ENCODE assay signal across 7 mouse cellular contexts in the genomic region with DNA sequence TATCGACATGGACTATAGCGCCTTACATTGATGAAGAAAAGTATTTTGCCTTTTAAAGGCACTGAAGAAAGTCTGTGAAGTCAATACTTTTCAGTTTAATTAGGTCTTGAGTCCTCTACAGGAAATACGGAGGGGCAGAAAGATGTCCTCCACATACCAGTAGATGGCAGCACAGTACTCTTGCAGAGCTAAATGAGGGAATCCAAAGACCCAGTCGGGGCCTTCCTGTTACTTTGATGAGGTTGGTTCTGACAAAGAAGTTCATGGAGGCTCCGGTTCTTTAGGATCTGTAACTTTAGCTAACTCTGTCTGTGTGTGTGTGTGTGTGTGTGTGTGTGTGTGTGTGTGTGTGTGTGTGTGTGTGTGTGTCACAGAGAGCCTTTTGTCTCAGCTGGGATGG. TPM values are rescaled to one million over a fixed set of nuclear protein-coding genes. Genes with fewer than 3 reads are reported as not detected.
DNase-seq lines count a peak whose midpoint lies in the region; ATAC-seq and TF ChIP-seq lines count a peak whose summit lies in the region.

No protein-coding gene starts in this region.

- TF ChIP-seq EP300 in liver, postnatal 0 days (IDR thresholded peaks at IDR 0.05; ENCODE audit: low read depth) = no peak

- H3K4me1 ChIP-seq in kidney, embryonic 15.5 days = peaks cover 27% of the 10 kb centered on the region
- H3K4me1 ChIP-seq in liver, postnatal 0 days (ENCODE audit: insufficient read depth) = peaks cover 27% of the 10 kb centered on the region
- H3K4me1 ChIP-seq in neural tube, embryonic 15.5 days = peaks cover 33% of the 10 kb centered on the region

- DNase-seq in CD4-positive, CD25-positive, alpha-beta regulatory T cell, adult 2 months (ENCODE audit: low read depth, low spot score) = peak; percentile 89
- DNase-seq in R1 (ENCODE audit: low read depth, low spot score) = peak; percentile 91
- peak; percentile 88 to 89 for DNase-seq in heart, adult 18-20 months
- peak; percentile 56 for DNase-seq in liver, postnatal 0 days

- H3K4me3 ChIP-seq in kidney, embryonic 15.5 days (replicated peaks) = no peak overlapping the region
- no peak overlapping the region for H3K4me3 ChIP-seq in liver, postnatal 0 days (ENCODE audit: low read depth, low read length)
- no peak overlapping the region for H3K4me3 ChIP-seq in neural tube, embryonic 15.5 days (replicated peaks)

- no peaks in the 10 kb centered on the region for H3K27me3 ChIP-seq in kidney, embryonic 15.5 days
- H3K27me3 ChIP-seq in liver, postnatal 0 days (ENCODE audit: insufficient read depth, low read length) = no peaks in the 10 kb centered on the region
- no peaks in the 10 kb centered on the region for H3K27me3 ChIP-seq in neural tube, embryonic 15.5 days (replicated peaks)

- TF ChIP-seq CTCF in liver, postnatal 0 days (IDR thresholded peaks at IDR 0.05; ENCODE audit: low read depth) = peak; percentile 93

- no peak overlapping the region for H3K9ac ChIP-seq in kidney, embryonic 15.5 days
- H3K9ac ChIP-seq in liver, postnatal 0 days (replicated peaks) = no peak overlapping the region
- H3K9ac ChIP-seq in neural tube, embryonic 15.5 days (replicated peaks) = no peak overlapping the region

- no peaks in the 10 kb centered on the region for H3K36me3 ChIP-seq in kidney, embryonic 15.5 days
- H3K36me3 ChIP-seq in liver, postnatal 0 days (replicated peaks; ENCODE audit: insufficient read depth, low read length) = no peaks in the 10 kb centered on the region
- no peaks in the 10 kb centered on the region for H3K36me3 ChIP-seq in neural tube, embryonic 15.5 days

- H3K4me2 ChIP-seq in kidney, embryonic 15.5 days = peak overlapping the region; percentile 8; the same call in 1 of the 2 replicates
- no peak overlapping the region for H3K4me2 ChIP-seq in liver, postnatal 0 days (ENCODE audit: low read depth, low read length)
- H3K4me2 ChIP-seq in neural tube, embryonic 15.5 days = peak overlapping the region; percentile 11; the same call in 1 of the 2 replicates

- H3K27ac ChIP-seq in kidney, embryonic 15.5 days = no peak overlapping the region
- H3K27ac ChIP-seq in liver, postnatal 0 days (ENCODE audit: low read depth) = no peak overlapping the region
- no peak overlapping the region for H3K27ac ChIP-seq in neural tube, embryonic 15.5 days (replicated peaks)

- no peaks in the 10 kb centered on the region for H3K9me3 ChIP-seq in kidney, embryonic 15.5 days (replicated peaks)
- H3K9me3 ChIP-seq in liver, postnatal 0 days (ENCODE audit: low read length) = no peaks in the 10 kb centered on the region
- H3K9me3 ChIP-seq in neural tube, embryonic 15.5 days (replicated peaks) = no peaks in the 10 kb centered on the region

- peak; percentile 46 for ATAC-seq in common myeloid progenitor, adult 5-6 weeks (replicated peaks; ENCODE audit: low read depth, poor library complexity, severe bottlenecking)
- ATAC-seq in kidney, embryonic 15.5 days (replicated peaks; ENCODE audit: low FRiP score) = no peak
- no peak for ATAC-seq in liver, postnatal 0 days
- ATAC-seq in neural tube, embryonic 15.5 days (ENCODE audit: low FRiP score) = no peak

- WGBS in kidney, embryonic 15.5 days = 5% methylated on average over 5 of the region's 5 CpGs
- 11% methylated on average over 5 of the region's 5 CpGs for WGBS in liver, postnatal 0 days (ENCODE audit: insufficient replicate concordance)
- 6% methylated on average over 5 of the region's 5 CpGs for WGBS in neural tube, embryonic 15.5 days

RNA-seq across cellular contexts. Expression of a gene that starts 1.2 kb away (rescaled TPM):
- 0.29 and 1.3 TPM in 2 replicates for total RNA-seq in common myeloid progenitor, adult 5-6 weeks (2017)
- 10 to 100 TPM; 27.7 to 30.7 TPM for total RNA-seq in heart, adult 18-20 months (2021)
- polyA plus RNA-seq in kidney, embryonic 15.5 days (2015; fragmentation: Nextera tagmentation; extraction: Ambion mirVana) = 10.8 and 11.8 TPM in 2 replicates
- 11.3 and 11.7 TPM in 2 replicates for polyA plus RNA-seq in liver, postnatal 0 days (2015; fragmentation: Nextera tagmentation; extraction: Ambion mirVana)
- polyA plus RNA-seq in neural tube, embryonic 15.5 days (2015; fragmentation: Nextera tagmentation; extraction: Ambion mirVana) = 27.5 and 28.5 TPM in 2 replicates

RNA-seq across cellular contexts. Expression of a gene that starts 11.5 kb away (rescaled TPM):
- 0.82 and 0.87 TPM in 2 replicates for total RNA-seq in common myeloid progenitor, adult 5-6 weeks (2017)
- total RNA-seq in heart, adult 18-20 months (2021) = 10 to 100 TPM in 1 of 2 experiments, 1 to 10 TPM in 1; 9.0 to 10.9 TPM
- polyA plus RNA-seq in kidney, embryonic 15.5 days (2015; fragmentation: Nextera tagmentation; extraction: Ambion mirVana) = 7.2 and 8.3 TPM in 2 replicates
- polyA plus RNA-seq in liver, postnatal 0 days (2015; fragmentation: Nextera tagmentation; extraction: Ambion mirVana) = 0.37 and 0.52 TPM in 2 replicates
- 11.1 and 12.3 TPM in 2 replicates for polyA plus RNA-seq in neural tube, embryonic 15.5 days (2015; fragmentation: Nextera tagmentation; extraction: Ambion mirVana)

RNA-seq across cellular contexts. Expression of a gene that starts 15.7 kb away (rescaled TPM):
- total RNA-seq in common myeloid progenitor, adult 5-6 weeks (2017) = 94.0 and 136 TPM in 2 replicates
- 100 to 1,000 TPM; 107 to 113 TPM for total RNA-seq in heart, adult 18-20 months (2021)
- polyA plus RNA-seq in kidney, embryonic 15.5 days (2015; fragmentation: Nextera tagmentation; extraction: Ambion mirVana) = 346 and 352 TPM in 2 replicates
- 114 and 116 TPM in 2 replicates for polyA plus RNA-seq in liver, postnatal 0 days (2015; fragmentation: Nextera tagmentation; extraction: Ambion mirVana)
- polyA plus RNA-seq in neural tube, embryonic 15.5 days (2015; fragmentation: Nextera tagmentation; extraction: Ambion mirVana) = 231 and 240 TPM in 2 replicates

RNA-seq across cellular contexts. Expression of a gene that starts 21.6 kb away (rescaled TPM):
- 7.9 and 12.2 TPM in 2 replicates for total RNA-seq in common myeloid progenitor, adult 5-6 weeks (2017)
- 10 to 100 TPM; 20.5 to 24.4 TPM for total RNA-seq in heart, adult 18-20 months (2021)
- polyA plus RNA-seq in kidney, embryonic 15.5 days (2015; fragmentation: Nextera tagmentation; extraction: Ambion mirVana) = 23.5 and 27.6 TPM in 2 replicates
- polyA plus RNA-seq in liver, postnatal 0 days (2015; fragmentation: Nextera tagmentation; extraction: Ambion mirVana) = 7.6 and 8.3 TPM in 2 replicates
- 27.8 and 30.8 TPM in 2 replicates for polyA plus RNA-seq in neural tube, embryonic 15.5 days (2015; fragmentation: Nextera tagmentation; extraction: Ambion mirVana)

RNA-seq across cellular contexts. Expression of a gene that starts 36.9 kb away (rescaled TPM):
- 15.4 and 20.2 TPM in 2 replicates for total RNA-seq in common myeloid progenitor, adult 5-6 weeks (2017)
- 1 to 10 TPM; 1.6 to 2.9 TPM for total RNA-seq in heart, adult 18-20 months (2021)
- polyA plus RNA-seq in kidney, embryonic 15.5 days (2015; fragmentation: Nextera tagmentation; extraction: Ambion mirVana) = 15.2 and 17.2 TPM in 2 replicates
- 4.5 and 5.5 TPM in 2 replicates for polyA plus RNA-seq in liver, postnatal 0 days (2015; fragmentation: Nextera tagmentation; extraction: Ambion mirVana)
- 21.0 and 22.8 TPM in 2 replicates for polyA plus RNA-seq in neural tube, embryonic 15.5 days (2015; fragmentation: Nextera tagmentation; extraction: Ambion mirVana)
